10 mouse cellular contexts compared by ENCODE assay signal in the genomic region with DNA sequence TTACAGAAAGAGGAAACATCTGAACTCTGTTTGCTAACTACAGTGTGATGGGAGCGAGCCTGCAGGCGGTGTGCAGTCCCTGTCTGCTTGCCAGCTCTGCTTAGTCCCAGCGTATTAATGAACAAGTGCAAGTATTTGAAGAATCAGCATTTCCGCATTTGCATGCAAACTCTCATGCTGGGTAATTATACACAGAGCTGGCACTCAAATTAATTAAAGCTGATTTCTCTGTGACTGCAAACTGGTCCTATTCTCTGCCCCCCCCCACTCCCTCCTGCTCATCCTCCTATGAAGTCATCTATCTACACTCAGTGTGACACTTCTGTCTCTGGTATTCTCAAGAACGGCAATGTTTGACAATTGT.
A peak's percentile ranks its signal among the peaks of the same experiment; 100 is the strongest.
DNase-seq lines count a peak whose midpoint lies in the region; ATAC-seq and TF ChIP-seq lines count a peak whose summit lies in the region.
"Had no signal": no experiment of that assay in that cellular context is flagged by ENCODE, and none has a peak within 500 bp of the region (broad histone marks: within the 10 kb centered on the region; RNA-seq: fewer than 3 reads in every experiment).

No protein-coding gene starts in this region.

- no peak overlapping the region for H3K4me3 ChIP-seq in lung, embryonic 15.5 days
- H3K4me3 ChIP-seq in kidney, postnatal 0 days (replicated peaks; ENCODE audit: low read depth, low read length): no peak overlapping the region
- H3K4me3 ChIP-seq in neural tube, embryonic 15.5 days (replicated peaks): no peak overlapping the region
- H3K4me3 ChIP-seq in heart, embryonic 11.5 days (ENCODE audit: low read depth, low read length): no peak overlapping the region
- H3K4me3 ChIP-seq: heart, embryonic 13.5 days had no signal

- peak overlapping the region; percentile 22 for H3K4me2 ChIP-seq in lung, embryonic 15.5 days
- peak overlapping the region; percentile 27; the same call in 1 of the 2 replicates for H3K4me2 ChIP-seq in kidney, postnatal 0 days (ENCODE audit: low read length)
- H3K4me2 ChIP-seq in neural tube, embryonic 15.5 days: peak overlapping the region; percentile 47
- no peak overlapping the region for H3K4me2 ChIP-seq in heart, embryonic 11.5 days
- H3K4me2 ChIP-seq: heart, embryonic 13.5 days had no signal

- H3K27me3 ChIP-seq in lung, embryonic 15.5 days: no peaks in the 10 kb centered on the region
- H3K27me3 ChIP-seq in kidney, postnatal 0 days (ENCODE audit: insufficient read depth, low read length): no peaks in the 10 kb centered on the region
- no peaks in the 10 kb centered on the region for H3K27me3 ChIP-seq in neural tube, embryonic 15.5 days (replicated peaks)
- no peaks in the 10 kb centered on the region for H3K27me3 ChIP-seq in heart, embryonic 11.5 days (ENCODE audit: control insufficient read depth, insufficient read depth, low read length)
- H3K27me3 ChIP-seq: heart, embryonic 13.5 days had no signal

- peak; percentile 10 for DNase-seq in cerebellum, adult 8-10 months
- DNase-seq in cerebellum, adult 11-12 months: no peak
- no peak for DNase-seq in lung, postnatal 14 days
- no peak for DNase-seq in kidney, postnatal 0 days (ENCODE audit: low spot score)
- DNase-seq in adrenal gland, postnatal 36 days: no peak

- no peak overlapping the region for H3K9ac ChIP-seq in lung, embryonic 15.5 days
- no peak overlapping the region for H3K9ac ChIP-seq in kidney, postnatal 0 days (ENCODE audit: low read depth, low read length)
- no peak overlapping the region for H3K9ac ChIP-seq in neural tube, embryonic 15.5 days (replicated peaks)
- H3K9ac ChIP-seq in heart, embryonic 11.5 days (ENCODE audit: low read depth, low read length): no peak overlapping the region
- H3K9ac ChIP-seq: heart, embryonic 13.5 days; liver, embryonic 14.5 days had no signal

- no peaks in the 10 kb centered on the region for H3K9me3 ChIP-seq in lung, embryonic 15.5 days
- no peaks in the 10 kb centered on the region for H3K9me3 ChIP-seq in kidney, postnatal 0 days (replicated peaks; ENCODE audit: low read length)
- H3K9me3 ChIP-seq in neural tube, embryonic 15.5 days (replicated peaks): no peaks in the 10 kb centered on the region
- H3K9me3 ChIP-seq in heart, embryonic 11.5 days (replicated peaks; ENCODE audit: control insufficient read depth, low read length): no peaks in the 10 kb centered on the region
- H3K9me3 ChIP-seq: heart, embryonic 13.5 days had no signal

- ATAC-seq in lung, embryonic 15.5 days (ENCODE audit: borderline replicate concordance, extremely low read depth, low FRiP score, low TSS enrichment): no peak
- ATAC-seq in kidney, postnatal 0 days (replicated peaks; ENCODE audit: low FRiP score, low read depth): no peak
- ATAC-seq in neural tube, embryonic 15.5 days (ENCODE audit: low FRiP score): peak; percentile 76
- no peak for ATAC-seq in heart, embryonic 11.5 days (replicated peaks; ENCODE audit: insufficient number of reproducible peaks, low FRiP score, low TSS enrichment)

- no peaks in the 10 kb centered on the region for H3K36me3 ChIP-seq in lung, embryonic 15.5 days
- H3K36me3 ChIP-seq in kidney, postnatal 0 days (ENCODE audit: insufficient read depth, low read length): no peaks in the 10 kb centered on the region
- no peaks in the 10 kb centered on the region for H3K36me3 ChIP-seq in neural tube, embryonic 15.5 days
- H3K36me3 ChIP-seq in heart, embryonic 11.5 days (ENCODE audit: control insufficient read depth, insufficient read depth, low read length): no peaks in the 10 kb centered on the region
- H3K36me3 ChIP-seq: heart, embryonic 13.5 days had no signal

- H3K27ac ChIP-seq in lung, embryonic 15.5 days: no peak overlapping the region
- no peak overlapping the region for H3K27ac ChIP-seq in kidney, postnatal 0 days
- H3K27ac ChIP-seq in neural tube, embryonic 15.5 days (replicated peaks): peak overlapping the region; percentile 3; the same call in 1 of the 2 replicates
- H3K27ac ChIP-seq in heart, embryonic 11.5 days (ENCODE audit: low read depth, low read length): no peak overlapping the region
- H3K27ac ChIP-seq: heart, embryonic 13.5 days; liver, embryonic 14.5 days had no signal

- TF ChIP-seq CTCF in kidney, postnatal 0 days (IDR thresholded peaks at IDR 0.05; ENCODE audit: low read depth): no peak

- WGBS in lung, embryonic 15.5 days: 39% methylated on average over 5 of the region's 5 CpGs
- WGBS in kidney, postnatal 0 days: 60% methylated on average over 5 of the region's 5 CpGs
- WGBS in neural tube, embryonic 15.5 days: 27% methylated on average over 5 of the region's 5 CpGs
- 82% methylated on average over 5 of the region's 5 CpGs for WGBS in heart, embryonic 11.5 days (ENCODE audit: insufficient replicate concordance)

- H3K4me1 ChIP-seq in lung, embryonic 15.5 days: peaks cover 20% of the 10 kb centered on the region
- 0 out of 2 replicates have a peak, but pooled peaks cover 6% of the 10 kb centered on the region for H3K4me1 ChIP-seq in kidney, postnatal 0 days (replicated peaks; ENCODE audit: insufficient read depth, low read length)
- H3K4me1 ChIP-seq in neural tube, embryonic 15.5 days: peaks cover 18% of the 10 kb centered on the region
- no peaks in the 10 kb centered on the region for H3K4me1 ChIP-seq in heart, embryonic 11.5 days (ENCODE audit: control insufficient read depth, insufficient read depth, low read length)
